In the genomic region with DNA sequence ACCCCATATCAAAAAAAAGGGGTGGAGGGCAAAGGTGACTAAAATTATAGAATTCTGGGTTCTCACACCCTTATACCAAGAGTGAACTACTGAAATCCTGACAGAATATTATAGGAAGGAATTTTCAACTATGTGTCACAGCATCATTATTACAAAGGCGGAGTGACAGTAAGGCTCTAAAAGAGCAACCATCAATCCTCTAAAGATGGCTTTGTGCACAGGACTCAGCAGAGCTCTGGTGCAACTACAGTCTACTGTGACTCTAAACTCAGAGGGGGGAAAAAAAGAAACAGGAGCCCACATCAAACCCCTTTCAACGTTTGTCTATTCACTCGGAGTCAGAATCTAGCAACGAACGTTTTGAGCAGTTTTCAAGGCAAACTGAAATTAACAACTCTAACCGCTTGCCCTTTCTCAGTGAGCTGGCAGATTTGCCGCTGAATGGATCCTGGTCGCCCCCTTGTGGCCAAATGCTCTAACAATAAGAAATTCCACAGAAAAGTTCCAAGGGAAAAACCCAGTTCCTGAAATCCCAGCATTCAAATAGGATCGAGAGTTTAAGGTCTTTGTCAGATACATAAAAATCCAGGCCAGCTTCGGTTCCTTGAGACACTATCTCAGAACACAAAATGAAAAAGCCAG, we compare ENCODE assay signal across 8 mouse cellular contexts. TPM values are rescaled to one million over a fixed set of nuclear protein-coding genes. Genes with fewer than 3 reads are reported as not detected.
A peak's percentile ranks its signal among the peaks of the same experiment; 100 is the strongest.
DNase-seq lines count a peak whose midpoint lies in the region; ATAC-seq and TF ChIP-seq lines count a peak whose summit lies in the region.

No protein-coding gene starts in this region.

- peak; percentile 66 for ATAC-seq in CD4-positive, CD25-positive, alpha-beta regulatory T cell, adult 4 months
- ATAC-seq in erythroid progenitor cell, adult 5-6 weeks (replicated peaks; ENCODE audit: low FRiP score, poor library complexity, severe bottlenecking), result peak; percentile 63

- H3K4me1 ChIP-seq in bone marrow, adult 2 months (ENCODE audit: control insufficient read depth, insufficient read depth, low read length), result no peaks in the 10 kb centered on the region

- DNase-seq in heart, postnatal 10 days, result peak; percentile 83 to 89
- DNase-seq in layer of hippocampus, adult 18-20 months (ENCODE audit: low spot score in 2 of 2), result peak; percentile 70 to 88
- peak; percentile 45 to 67 for DNase-seq in lung, adult 18-20 months
- peak; percentile 38 for DNase-seq in ovary, adult 18-20 months (ENCODE audit: low spot score)
- DNase-seq in thymus, postnatal 36 days, result peak; percentile 31 to 48

- H3K4me3 ChIP-seq in bone marrow, adult 2 months (replicated peaks; ENCODE audit: control insufficient read depth, low read depth, low read length), result no peak overlapping the region

- WGBS in bone marrow, adult 2 months, result 13% methylated on average over 10 of the region's 10 CpGs

- peak; percentile 66 for TF ChIP-seq CTCF in bone marrow, adult 2 months (IDR thresholded peaks at IDR 0.05; ENCODE audit: control insufficient read depth, insufficient read depth, low read length)

- TF ChIP-seq POLR2A in bone marrow, adult 2 months (IDR thresholded peaks at IDR 0.05; ENCODE audit: borderline replicate concordance, control insufficient read depth, low read depth, low read length), result no peak

- no peak overlapping the region for H3K27ac ChIP-seq in bone marrow, adult 2 months (ENCODE audit: control insufficient read depth, insufficient read depth, low read depth, low read length, poor library complexity)

- intact Hi-C loops in heart, postnatal 10 days (cut with DNase I), result loop anchor here (1.0 to 10.0 kb wide), 3 partner anchors 202 to 328 kb away; partner anchors contain the start of gene Hal

RNA-seq across cellular contexts. Expression of gene Usp44, which starts 18.5 kb away (rescaled TPM):
- not detected for polyA plus RNA-seq in CD4-positive, CD25-positive, alpha-beta regulatory T cell, adult 4 months (2017; shearing (Covaris generic))
- polyA plus RNA-seq in bone marrow, adult 2 months (2011; ENCODE audit: insufficient read depth, insufficient read length, low replicate concordance, missing spikeins), result 0.55 TPM in 1 of 2 replicates, not detected in the other
- total RNA-seq in erythroid progenitor cell, adult 5-6 weeks (2015; ENCODE audit: low replicate concordance), result not detected in 2 replicates
- not detected in 2 replicates for total RNA-seq in erythroid progenitor cell, adult 5-6 weeks (2017; ENCODE audit: low replicate concordance)
- not detected for total RNA-seq in heart, postnatal 10 days (2021)
- total RNA-seq in layer of hippocampus, adult 18-20 months (2021), result not detected
